Mouse (Mus musculus): ENCODE data around the gene Cpm.

Cpm gene

DNA sequence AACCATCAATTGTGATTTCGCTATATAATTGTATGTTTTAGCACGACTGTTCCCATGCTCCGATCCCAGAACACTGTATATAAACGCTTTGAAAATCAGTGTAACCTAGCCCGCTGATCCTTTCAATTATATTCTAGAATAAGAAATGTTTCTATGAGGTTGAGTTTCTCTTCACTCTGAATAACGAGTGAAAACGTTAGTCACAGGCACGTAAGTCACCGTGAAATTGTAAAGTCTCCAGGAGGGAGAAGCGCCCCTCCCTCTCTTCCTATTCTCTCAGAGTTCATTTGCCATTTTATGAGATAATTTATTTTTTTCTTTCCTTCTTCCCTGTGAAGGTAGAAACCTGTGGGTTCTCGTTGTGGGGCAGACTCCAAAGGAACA, 30.1 kb downstream of the Cpm start:
- DNase-seq (ENCODE audit: low spot score in 2 of 2) = no peak

DNA sequence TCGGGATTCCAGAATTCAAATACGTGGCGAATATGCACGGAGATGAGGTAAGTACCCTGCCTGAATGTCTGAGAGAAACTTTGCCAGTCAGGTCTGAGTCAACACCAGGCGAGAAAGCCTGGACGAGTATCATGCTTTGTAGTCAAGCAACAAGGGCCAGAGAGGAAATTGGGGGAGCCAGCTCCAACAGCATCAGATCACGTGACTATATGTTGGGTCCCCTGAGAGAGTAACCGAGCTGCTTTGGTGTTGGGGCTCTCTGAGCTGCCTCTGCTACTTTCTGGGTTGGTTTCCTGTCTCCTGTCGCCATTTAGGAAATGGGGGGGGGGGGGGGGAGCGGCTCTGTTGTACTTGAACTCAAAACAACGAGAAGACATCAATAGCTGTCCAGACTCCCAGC, 30.5 kb downstream of the Cpm start:
- no peak for DNase-seq (ENCODE audit: low spot score in 2 of 2)

DNA sequence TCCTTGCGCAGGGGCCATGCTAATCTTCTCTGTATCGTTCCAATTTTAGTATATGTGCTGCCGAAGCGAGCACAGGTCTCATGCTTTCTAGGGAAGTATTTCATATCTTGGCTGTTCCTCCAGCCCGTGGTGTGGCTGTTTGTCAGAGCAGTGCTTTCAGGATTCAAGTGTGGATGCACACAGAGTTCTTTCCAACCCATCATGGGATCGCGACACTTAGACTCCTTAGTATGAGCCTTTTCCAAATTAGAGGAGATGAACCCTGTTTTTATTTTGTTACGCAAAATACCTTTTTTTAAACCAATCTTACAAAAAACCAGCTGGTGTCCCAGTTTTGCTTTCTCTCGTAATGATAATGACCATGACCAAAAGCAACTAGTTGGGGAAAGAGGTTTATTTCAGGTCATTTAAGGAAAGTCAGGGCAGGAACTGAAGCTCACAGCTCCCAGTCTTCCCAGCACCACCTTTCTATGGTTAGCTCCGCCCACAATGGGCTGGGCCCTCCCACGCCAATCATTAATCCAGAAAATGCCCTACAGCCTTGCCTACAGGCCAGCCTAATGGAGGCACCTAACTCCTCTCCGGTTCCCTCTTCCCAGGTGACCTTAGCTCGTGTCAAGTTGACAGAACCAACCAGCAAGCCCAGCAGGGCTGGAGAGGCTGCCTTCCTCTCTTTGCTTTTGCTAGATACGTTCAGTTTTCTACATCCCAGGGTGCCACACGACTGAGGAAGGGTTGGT, 33.2 kb downstream of the Cpm start:
- no peak for DNase-seq (ENCODE audit: low spot score in 2 of 2)

DNA sequence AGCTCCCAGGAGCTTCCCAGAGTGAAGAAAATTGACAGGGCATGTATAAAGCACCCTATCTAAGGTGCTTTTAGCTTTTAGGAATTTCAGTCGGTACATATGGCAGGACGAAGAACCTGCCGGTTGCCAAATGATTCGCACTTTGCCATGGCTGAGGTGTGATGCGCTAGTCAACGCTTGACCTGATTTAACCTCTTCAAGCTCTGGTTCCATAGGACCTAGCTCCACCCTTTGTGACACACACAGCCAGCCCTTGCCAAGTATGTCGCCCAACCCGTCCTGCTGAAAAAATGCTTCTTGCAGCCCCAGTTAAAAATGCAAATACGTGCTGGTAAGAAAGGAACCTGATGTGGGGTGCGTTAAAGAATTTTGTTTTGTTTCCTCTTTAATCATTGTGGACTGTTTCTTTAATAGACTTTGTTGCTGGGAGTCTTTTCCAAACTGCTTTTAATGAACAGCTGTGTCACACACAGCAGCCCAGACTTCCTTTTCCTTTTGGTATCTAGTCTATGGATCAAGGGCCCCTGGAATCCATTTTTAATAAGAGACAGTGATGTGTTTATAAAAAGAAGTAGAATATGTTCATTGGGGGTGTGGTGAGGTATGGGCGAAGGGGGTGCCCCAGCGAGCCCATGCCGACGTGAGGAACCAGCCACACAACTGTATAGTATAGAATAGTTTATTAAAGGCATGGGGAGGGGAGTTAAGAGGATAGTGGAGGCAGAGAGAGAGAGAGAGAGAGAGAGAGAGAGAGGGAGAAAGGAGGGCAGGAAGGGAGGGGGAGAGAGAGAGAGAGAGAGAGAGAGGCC, 34.0 kb downstream of the Cpm start:
- no peak for DNase-seq (ENCODE audit: low spot score in 2 of 2)

DNA sequence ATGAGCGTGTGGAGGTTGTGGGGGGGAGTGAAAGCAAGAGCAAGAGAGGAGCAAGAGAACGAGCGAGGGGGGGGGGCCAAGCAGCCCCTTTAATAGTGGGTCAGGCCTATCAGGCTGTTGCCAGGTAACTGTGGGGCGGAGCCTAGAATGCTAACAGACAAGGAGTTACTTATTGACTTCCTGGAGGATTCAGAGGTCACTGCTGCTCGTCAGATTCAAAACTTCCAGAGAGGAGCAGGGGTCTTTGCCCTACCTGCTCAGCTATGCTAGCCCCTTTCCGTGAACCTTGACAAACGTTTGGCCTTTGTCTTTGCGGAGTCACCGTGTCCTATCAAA, 34.5 kb downstream of the Cpm start:
- DNase-seq (ENCODE audit: low spot score in 2 of 2) = no peak

DNA sequence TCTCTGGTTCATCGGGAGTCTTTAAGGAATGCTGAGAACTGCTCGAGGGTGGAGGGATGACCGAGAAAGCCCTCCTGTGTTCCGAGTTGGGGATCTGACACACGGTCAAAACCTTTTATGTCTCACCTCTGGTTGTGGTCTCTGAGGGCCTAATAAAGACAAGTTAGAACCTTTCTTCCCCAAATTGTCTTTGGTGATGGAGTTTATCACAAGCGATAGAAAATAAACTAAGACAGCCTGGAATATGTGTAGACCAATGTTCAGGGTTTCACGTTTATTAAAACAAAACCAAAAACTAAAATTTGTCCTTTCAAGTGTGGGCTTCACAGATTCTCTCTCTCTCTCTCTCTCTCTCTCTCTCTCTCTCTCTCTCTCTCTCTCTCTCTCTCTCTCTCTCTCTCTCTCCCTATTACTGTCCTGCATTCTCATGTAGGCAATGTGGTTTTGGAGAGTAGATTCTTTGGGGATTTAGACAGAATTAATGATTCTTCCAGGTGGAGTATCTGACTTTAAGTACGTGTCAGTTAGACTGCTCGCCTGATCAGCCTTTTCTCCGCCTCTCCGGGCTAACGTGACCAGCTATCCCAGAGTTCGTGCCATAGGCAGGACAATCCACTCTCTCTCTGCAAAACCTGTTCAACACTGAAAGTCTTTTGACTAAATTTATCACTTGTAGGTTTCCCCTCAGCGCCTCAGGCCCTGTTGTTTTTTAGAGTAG, 35.1 kb downstream of the Cpm start:
- DNase-seq (ENCODE audit: low spot score in 2 of 2) = no peak

DNA sequence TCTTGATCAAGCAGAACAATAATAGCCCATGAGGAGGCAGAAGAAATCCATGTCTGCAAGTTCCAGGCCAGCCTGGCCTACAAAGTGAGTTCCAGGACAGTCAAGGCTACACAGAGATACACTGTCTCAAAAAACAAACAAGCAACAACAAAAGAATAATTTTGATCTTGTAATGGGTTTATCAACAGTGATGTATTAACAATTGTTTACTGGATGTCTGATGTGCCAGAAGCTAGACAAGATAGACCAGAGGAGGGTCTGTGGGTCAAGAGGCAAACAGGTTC, 35.6 kb downstream of the Cpm start:
- no peak for DNase-seq (ENCODE audit: low spot score in 2 of 2)

DNA sequence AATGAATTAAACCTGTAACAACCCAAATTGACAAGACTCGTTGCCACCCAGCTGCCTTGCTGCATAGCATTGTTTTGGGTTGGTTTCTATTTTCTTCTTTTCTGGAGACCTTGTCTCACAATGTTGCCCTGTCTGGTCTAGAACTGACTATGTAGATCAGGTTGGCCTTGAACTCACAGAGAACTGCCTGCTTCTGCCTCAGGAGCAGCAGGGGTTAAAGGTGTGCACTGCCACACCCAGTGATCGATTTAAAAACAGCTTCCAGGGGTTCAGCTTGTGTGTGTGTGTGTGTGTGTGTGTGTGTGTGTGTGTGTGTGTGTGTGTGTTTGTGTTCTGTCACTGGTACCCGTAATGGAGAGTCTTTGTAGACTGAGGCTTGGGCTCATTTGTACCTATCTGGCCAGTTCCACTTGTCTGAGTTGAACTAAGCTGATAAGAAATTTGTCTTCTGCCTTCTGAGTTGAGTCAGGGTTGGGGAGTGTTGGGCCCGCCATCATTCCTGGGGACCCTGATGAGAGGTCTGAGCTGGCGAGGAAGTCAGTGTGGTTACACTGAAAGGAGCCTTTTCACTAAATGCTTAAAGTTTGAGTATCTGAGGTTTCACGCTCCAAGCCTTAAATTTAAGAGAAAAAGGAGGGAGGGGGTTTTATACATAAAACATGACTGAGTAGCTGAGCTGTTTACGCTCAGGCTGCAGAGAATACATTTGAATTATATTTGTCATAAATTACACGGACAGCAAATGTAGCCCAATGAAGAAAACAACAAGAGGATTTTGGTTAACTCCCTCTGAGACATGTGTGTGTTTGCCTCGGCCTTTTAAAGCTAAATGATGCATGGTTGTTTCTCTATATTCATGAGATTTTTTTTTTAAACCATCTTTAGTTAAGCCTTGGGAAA, 36.3 kb downstream of the Cpm start:
- no peak for DNase-seq (ENCODE audit: low spot score in 2 of 2)

DNA sequence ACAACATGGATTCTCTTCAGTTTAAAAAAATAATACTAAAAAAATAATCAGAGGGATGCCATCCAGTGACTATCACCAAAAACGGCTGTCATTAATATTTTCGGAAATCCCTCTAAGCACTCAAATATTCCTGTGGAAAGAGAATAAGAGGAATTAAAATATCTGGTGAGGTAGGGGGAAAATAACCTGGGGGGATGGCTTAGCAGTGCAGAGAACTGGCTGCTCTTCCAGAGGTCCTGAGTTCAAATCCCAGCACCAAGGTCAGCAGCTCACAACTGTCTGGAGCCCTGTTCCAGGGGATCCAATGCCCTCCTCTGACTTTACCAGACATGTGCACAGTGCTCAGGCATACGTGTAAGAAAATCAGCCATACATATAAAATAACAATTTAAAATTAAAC, 37.1 kb downstream of the Cpm start:
- no peak for DNase-seq (ENCODE audit: low spot score in 2 of 2)

DNA sequence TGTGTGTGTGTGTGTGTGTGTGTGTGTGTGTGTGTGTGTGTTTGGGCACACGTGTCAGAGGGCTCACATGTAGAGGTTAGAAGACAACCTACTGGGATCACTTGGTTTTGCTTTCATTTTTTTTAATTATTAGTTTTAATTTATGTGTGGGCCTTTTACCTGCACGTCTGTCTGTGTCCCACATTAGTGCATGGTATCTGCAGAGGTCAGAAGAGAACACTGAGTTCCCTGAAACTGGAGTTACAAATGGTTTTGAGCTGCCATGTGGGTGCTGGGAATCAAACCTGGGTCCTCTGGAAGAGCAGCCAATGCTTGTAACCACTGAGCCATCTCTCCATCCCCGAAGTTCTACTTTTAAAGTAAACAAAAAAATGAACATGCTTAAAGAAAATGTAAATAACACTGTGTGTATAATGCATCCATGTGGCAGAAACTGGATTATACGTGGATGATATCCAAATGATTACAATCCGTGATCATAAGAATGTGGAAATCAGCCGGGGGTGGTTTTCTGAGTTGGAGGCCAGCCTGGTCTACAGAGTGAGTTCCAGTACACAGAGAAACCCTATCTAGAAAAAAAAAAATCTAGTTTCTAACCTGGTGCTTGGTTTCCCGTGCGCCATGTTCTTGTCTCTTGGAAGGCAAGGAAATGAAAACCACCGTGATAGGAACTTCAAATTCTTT, 37.8 kb downstream of the Cpm start:
- no peak for DNase-seq (ENCODE audit: low spot score in 2 of 2)

DNA sequence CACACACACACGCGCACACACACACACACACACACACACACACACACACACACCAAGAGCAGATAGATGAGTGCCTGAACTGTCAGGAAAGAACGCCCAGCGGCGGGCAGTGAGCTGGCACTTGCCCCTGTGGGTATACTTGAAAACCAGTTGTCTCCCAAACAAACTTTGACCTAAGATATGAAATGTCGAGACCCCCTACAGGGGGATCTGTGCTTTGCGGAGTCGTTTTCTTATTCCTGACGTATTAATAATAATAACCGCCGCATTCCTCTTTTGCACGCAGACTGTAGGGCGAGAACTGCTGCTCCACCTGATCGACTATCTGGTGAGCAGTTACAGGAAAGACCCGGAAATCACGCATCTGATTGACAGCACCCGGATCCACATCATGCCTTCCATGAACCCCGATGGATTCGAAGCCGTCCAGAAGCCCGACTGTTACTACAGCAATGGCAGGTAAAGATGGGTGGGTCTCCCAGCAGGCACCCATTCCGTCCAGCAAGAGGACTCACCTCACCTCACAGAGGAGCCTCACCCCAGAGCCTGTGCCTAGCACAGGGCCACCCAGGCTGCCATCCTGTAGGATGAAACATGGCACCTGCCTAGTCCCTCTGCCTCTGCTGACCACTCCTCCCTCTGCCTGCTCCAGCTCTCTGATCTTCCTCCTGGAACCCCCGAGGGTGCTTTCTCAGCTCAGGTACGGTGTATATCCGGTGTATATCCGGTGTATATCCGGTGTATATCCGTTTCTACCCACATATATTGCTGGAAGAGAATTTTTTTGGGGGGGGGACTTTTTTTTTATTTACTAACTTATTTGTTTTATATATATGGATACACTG, 38.6 kb downstream of the Cpm start:
- no peak for DNase-seq (ENCODE audit: low spot score in 2 of 2)

DNA sequence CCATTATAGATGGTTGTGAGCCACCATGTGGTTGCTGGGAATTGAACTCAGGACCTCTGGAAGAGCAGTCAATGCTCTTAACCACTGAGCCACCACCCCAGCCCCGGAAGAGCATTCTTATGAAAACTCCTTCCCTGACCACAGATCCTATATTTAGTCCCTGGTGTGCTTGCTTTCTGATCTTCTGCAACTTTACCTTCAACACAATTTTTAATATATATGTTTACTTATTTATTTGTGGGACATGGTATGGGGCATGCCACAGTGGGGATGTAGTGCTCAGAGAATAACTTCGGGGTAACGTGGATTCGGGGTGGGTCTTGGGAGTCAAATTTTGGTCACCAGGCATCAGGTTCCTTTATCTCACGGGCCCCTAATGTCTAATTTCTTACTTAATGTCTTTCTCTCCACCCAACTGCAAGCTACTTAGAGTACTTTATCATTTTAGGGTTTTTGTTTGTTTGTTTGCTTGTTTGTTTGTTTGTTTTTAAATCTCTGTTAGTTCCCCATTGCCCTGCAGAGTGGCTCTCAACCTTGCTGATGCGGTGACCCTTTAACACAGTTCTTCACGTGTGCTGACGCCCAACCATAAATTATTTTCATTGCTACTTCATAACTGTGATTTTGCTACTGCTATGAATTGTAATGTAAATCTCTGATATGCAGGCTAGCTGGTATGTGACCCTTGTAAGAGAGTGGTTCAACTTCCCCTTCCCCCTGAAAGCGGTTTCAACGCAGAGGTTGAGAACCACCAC, 39.4 kb downstream of the Cpm start:
- DNase-seq (ENCODE audit: low spot score in 2 of 2) = no peak

DNA sequence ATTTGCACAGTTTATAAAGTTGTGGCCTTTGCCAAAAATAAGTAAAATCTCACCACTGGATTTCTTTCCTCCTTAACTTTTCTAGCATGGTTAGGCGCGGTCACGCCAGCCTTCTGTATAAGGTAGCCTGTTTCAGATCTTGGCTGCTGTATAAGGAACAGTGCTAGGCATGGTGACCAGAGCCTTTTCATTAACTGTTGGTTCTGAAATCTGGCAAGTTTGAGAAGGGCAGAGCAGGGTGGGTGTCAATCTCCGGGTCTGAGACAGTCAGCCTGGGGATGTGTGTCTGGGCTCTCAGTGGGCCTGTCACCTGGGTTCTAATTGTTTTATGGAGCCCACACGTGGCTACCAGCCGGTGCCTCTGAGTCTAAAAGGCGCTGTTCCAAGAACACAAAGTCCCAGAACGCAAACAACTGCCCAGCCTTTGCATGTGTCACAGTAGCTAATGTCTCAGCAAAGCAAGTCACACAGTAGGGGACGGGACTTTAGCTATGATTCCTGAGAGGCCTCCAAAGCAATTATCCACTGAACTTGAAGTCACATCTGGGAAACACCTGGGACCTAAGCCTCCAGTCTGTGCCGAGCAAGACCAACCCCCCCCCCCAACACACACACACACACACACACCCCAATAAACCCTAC, 40.3 kb downstream of the Cpm start:
- DNase-seq (ENCODE audit: low spot score in 2 of 2) = no peak

DNA sequence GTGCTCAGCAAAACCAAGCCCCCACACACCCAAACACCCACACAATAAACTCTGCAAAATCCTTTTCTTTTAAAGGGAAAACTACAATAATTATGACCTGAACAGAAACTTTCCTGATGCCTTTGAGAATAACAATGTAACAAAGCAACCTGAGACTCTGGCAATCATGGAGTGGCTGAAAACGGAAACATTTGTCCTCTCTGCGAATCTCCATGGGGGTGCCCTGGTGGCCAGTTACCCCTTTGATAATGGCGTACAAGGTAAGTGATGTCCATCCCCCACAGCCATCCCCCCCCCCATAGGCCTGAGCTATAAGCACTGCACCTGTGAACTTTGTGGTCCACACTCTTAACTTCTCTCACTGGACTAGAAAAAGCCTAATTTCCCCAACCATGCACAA, 40.8 kb downstream of the Cpm start:
- no peak for DNase-seq (ENCODE audit: low spot score in 2 of 2)

DNA sequence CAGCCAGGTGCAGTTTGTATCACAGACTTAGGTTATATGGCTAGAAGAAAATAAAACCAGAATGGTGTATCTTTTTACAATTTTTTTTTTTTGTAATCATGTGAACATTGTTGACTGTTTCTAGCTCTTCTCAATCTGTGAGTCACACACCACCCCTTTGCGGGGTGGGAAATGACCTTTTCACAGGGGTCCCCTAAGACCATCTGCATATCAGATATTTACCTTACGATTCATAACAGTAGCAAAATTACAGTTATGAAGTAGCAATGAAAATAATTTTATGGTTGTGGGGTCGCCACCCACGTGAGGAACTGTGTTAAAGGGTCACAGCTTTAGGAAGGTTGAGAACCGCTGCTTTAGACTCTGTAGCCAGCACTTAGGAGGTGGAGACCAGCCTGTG, 41.5 kb downstream of the Cpm start:
- DNase-seq (ENCODE audit: low spot score in 2 of 2) = no peak

DNA sequence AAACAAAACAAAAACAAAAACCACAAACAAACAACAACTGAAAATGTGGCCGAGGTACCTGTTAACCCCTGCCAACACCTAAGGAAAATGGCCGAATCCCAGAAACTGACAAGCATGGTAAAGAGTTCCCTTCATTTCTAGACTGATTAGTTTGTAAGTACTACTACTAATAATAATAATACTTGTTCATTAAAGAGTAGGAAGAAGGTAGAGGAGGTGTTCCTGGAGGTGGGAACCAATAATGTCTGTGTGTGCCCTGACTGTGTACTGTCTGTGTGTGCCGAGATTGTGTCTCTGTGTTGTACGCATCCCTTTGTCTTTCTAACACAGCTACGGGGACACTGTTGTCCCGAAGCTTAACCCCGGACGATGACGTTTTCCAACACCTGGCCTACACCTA, 42.0 kb downstream of the Cpm start:
- DNase-seq (ENCODE audit: low spot score in 2 of 2) = no peak

DNA sequence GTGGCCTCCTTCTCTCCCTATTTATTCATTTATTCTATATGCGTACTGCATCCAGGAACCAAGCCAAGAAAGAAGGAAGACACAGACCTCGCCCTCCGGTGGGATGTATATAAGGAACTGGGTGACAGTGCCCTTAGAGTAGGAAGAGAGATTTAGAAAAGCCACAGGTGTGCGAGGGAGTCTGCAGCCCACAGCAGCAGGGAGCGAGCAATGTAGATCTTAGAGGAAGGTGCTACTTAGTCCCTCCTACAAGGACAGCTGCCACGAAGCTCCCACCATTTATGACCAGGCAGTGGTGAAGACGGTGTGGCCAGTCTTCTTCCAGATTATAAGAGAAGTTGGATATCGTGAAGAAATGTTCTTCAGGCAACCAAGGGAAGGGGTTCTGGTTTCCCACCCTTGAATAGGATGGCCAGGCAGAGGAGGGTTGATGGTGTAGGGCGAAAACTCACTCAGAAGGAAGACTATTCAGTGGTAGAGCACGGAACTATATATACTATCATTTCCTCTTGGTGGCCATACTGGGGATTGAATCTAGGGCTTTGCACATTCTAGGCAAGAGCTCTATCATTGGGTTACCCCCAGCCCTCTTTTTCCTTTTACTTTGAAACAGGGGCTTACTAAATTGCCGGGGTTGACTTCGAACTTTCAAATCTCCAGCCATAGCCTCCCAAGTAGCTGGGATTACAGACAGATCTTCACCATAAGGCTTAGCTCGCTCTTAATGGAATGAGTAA, 42.8 kb downstream of the Cpm start:
- DNase-seq (ENCODE audit: low spot score in 2 of 2) = no peak

DNA sequence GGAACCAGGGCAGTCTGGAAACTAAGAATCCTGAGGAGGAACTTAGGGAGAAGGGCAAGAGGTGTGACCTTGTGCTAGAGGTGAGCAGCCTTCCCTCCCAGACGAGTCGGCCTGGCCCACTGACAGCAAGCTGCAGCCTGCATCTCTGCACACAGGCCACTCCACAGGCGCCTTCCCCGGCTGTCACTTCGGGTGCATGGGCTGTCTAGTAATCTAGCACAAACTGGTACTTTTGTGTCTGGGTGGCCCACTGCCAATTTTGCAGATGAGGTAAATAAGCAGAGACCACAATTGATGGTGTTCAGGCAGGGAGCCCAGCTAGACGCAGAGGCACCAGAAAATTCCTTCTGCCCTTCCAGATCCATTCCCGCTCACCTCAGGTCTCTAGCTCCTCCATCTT, 43.4 kb downstream of the Cpm start:
- DNase-seq (ENCODE audit: low spot score in 2 of 2) = peak in 1 of 2 experiments; percentile 22

DNA sequence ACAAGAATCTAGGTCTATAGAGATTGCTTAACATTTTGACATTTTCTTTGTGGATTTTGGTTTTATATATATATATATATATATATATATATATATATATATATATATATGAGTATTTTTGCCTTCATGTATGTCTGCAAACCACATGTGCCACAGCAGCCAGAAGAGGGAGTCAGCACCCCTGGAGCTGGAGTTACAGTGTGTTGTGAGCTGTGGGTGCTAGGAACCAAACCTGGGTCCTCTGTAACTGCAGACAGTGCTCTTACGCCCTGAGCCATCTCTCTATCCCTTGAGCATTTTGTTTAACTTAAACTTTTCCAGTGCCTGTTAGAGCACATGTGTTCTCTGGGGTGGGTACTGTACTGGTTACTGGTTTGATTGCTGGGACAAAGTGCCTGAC, 44.6 kb downstream of the Cpm start:
- no peak for DNase-seq (ENCODE audit: low spot score in 2 of 2)

Data from frontal cortex, postnatal 10 days (tissue).